Mouse (Mus musculus): ENCODE data around the gene Rnf213. TPM values are rescaled to one million over a fixed set of nuclear protein-coding genes. Genes with fewer than 3 reads are reported as not detected.

Gene Rnf213
- total and polyA plus RNA-seq, 2 experiments from 2014 or later, result 4.5 to 36.7 TPM

DNA sequence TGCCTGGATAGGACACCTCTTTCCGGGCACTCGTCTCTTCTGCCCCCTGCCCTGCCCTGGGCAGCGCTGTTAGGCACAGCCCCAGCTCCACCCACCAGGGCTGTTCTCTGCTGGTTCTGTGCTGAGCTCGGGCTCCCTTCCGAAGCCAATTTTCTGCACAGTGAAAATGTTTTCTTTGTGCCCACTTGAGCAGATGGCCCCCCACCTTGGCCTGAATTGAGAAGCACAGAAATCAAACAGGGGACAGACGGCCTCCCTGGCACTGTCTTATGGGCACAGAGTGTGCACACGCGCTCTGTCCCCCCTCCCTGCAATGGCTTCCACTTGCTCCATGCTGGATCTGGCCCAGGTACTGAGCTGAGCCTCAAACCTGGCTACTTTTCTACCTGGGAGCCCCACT, 139.6 kb downstream of the Rnf213 start:
- ATAC-seq (ENCODE audit: insufficient read depth, low read depth), result no peak
- no peaks in the 10 kb centered on the region for H3K27me3 ChIP-seq (ENCODE audit: control insufficient read depth, insufficient read depth, low read length)
- H3K36me3 ChIP-seq (replicated peaks; ENCODE audit: control insufficient read depth, insufficient read depth, low read length), result no peaks in the 10 kb centered on the region
- no peak for DNase-seq (ENCODE audit: low spot score)
- no peaks in the 10 kb centered on the region for H3K9me3 ChIP-seq (replicated peaks; ENCODE audit: control insufficient read depth, low read length)
- TF ChIP-seq EP300 (IDR thresholded peaks at IDR 0.05; ENCODE audit: low read depth), result no peak
- no peak for TF ChIP-seq CTCF (IDR thresholded peaks at IDR 0.05; ENCODE audit: low read depth)
- whole genome bisulfite sequencing, result 78% methylated on average over 8 of the region's 8 CpGs
- no peak overlapping the region for H3K4me2 ChIP-seq (ENCODE audit: low read depth, low read length)
- H3K27ac ChIP-seq (ENCODE audit: low read depth), result no peak overlapping the region
- H3K4me1 ChIP-seq (ENCODE audit: control insufficient read depth, insufficient read depth), result no peaks in the 10 kb centered on the region
- H3K4me3 ChIP-seq (ENCODE audit: low read depth, low read length), result no peak overlapping the region
- no peak overlapping the region for H3K9ac ChIP-seq (replicated peaks; ENCODE audit: low read depth, low read length)

- H3K27ac ChIP-seq (ENCODE audit: low read depth), result no peak overlapping the region
- TF ChIP-seq EP300 (IDR thresholded peaks at IDR 0.05; ENCODE audit: low read depth) (no peak), CTCF (IDR thresholded peaks at IDR 0.05; ENCODE audit: low read depth) (no peak)
- no peak overlapping the region for H3K4me3 ChIP-seq (ENCODE audit: low read depth, low read length)
- DNase-seq (ENCODE audit: low spot score) (no peak), ATAC-seq (ENCODE audit: insufficient read depth, low read depth) (no peak)
- H3K4me2 ChIP-seq (ENCODE audit: low read depth, low read length), result no peak overlapping the region
- no peaks in the 10 kb centered on the region for H3K36me3 ChIP-seq (replicated peaks; ENCODE audit: control insufficient read depth, insufficient read depth, low read length)
- H3K9ac ChIP-seq (replicated peaks; ENCODE audit: low read depth, low read length), result no peak overlapping the region
- H3K9me3 ChIP-seq (replicated peaks; ENCODE audit: control insufficient read depth, low read length), result no peaks in the 10 kb centered on the region
- 64% methylated on average over 7 of the region's 7 CpGs for WGBS
- no peaks in the 10 kb centered on the region for H3K4me1 ChIP-seq (ENCODE audit: control insufficient read depth, insufficient read depth)
- no peaks in the 10 kb centered on the region for H3K27me3 ChIP-seq (ENCODE audit: control insufficient read depth, insufficient read depth, low read length)
These were observed 140.8 kb downstream of the Rnf213 start for GRCm38 (mm10) chr11:119533745-119534144.

MicroRNA genes within 50 kb of the gene (microRNA counts, 519-probe panel; counts per million panel counts)
- microRNA mmu-miR-1932, result not detected

Small RNA genes lying within 50 kb of the gene (microRNA-seq; reads per million reads assigned to microRNA genes)
- 0.71 reads per million for gene Mir1932

Other genes with a start within 250 kb of the Rnf213 start
- 46.4 and 50.8 TPM in 2 replicates for gene Tbc1d16, start 164.6 kb upstream of the Rnf213 start, total RNA-seq (2014; rRNA removed; ENCODE audit: low replicate concordance)
- 12.4 and 12.9 TPM in 2 replicates for gene Tbc1d16, start 164.6 kb upstream of the Rnf213 start, polyA plus RNA-seq (2015; fragmentation: Nextera tagmentation; extraction: Ambion mirVana)
- gene Ccdc40, start 164.5 kb upstream of the Rnf213 start, total RNA-seq (2014; rRNA removed; ENCODE audit: low replicate concordance), result 0.39 TPM in 1 of 2 replicates, not detected in the other
- gene Ccdc40, start 164.5 kb upstream of the Rnf213 start, polyA plus RNA-seq (2015; fragmentation: Nextera tagmentation; extraction: Ambion mirVana), result 0.62 and 0.68 TPM in 2 replicates
- 91.1 and 158 TPM in 2 replicates for gene Gaa, start 125.2 kb upstream of the Rnf213 start, total RNA-seq (2014; rRNA removed; ENCODE audit: low replicate concordance)
- gene Gaa, start 125.2 kb upstream of the Rnf213 start, polyA plus RNA-seq (2015; fragmentation: Nextera tagmentation; extraction: Ambion mirVana), result 51.8 and 56.3 TPM in 2 replicates
- 156 and 157 TPM in 2 replicates for gene Eif4a3, start 93.0 kb upstream of the Rnf213 start, total RNA-seq (2014; rRNA removed; ENCODE audit: low replicate concordance)
- 197 and 212 TPM in 2 replicates for gene Eif4a3, start 93.0 kb upstream of the Rnf213 start, polyA plus RNA-seq (2015; fragmentation: Nextera tagmentation; extraction: Ambion mirVana)
- gene Card14, start 85.3 kb upstream of the Rnf213 start, total RNA-seq (2014; rRNA removed; ENCODE audit: low replicate concordance), result 0.66 and 1.2 TPM in 2 replicates
- 0.41 and 0.48 TPM in 2 replicates for gene Card14, start 85.3 kb upstream of the Rnf213 start, polyA plus RNA-seq (2015; fragmentation: Nextera tagmentation; extraction: Ambion mirVana)
- 3.1 and 14.8 TPM in 2 replicates for gene Sgsh, start 37.6 kb upstream of the Rnf213 start, total RNA-seq (2014; rRNA removed; ENCODE audit: low replicate concordance)
- gene Sgsh, start 37.6 kb upstream of the Rnf213 start, polyA plus RNA-seq (2015; fragmentation: Nextera tagmentation; extraction: Ambion mirVana), result 4.7 and 6.5 TPM in 2 replicates
- 4.0 and 4.4 TPM in 2 replicates for gene Slc26a11, start 37.5 kb upstream of the Rnf213 start, total RNA-seq (2014; rRNA removed; ENCODE audit: low replicate concordance)
- gene Slc26a11, start 37.5 kb upstream of the Rnf213 start, polyA plus RNA-seq (2015; fragmentation: Nextera tagmentation; extraction: Ambion mirVana), result 5.2 and 7.0 TPM in 2 replicates
- gene Endov, start 98.2 kb downstream of the Rnf213 start, total RNA-seq (2014; rRNA removed; ENCODE audit: low replicate concordance), result 10.2 and 15.0 TPM in 2 replicates
- 6.4 and 7.4 TPM in 2 replicates for gene Endov, start 98.2 kb downstream of the Rnf213 start, polyA plus RNA-seq (2015; fragmentation: Nextera tagmentation; extraction: Ambion mirVana)
- 0.81 and 1.6 TPM in 2 replicates for gene Nptx1, start 154.7 kb downstream of the Rnf213 start, total RNA-seq (2014; rRNA removed; ENCODE audit: low replicate concordance)
- 0.23 TPM in 2 replicates for gene Nptx1, start 154.7 kb downstream of the Rnf213 start, polyA plus RNA-seq (2015; fragmentation: Nextera tagmentation; extraction: Ambion mirVana)
- gene Rptor, start 209.8 kb downstream of the Rnf213 start, total RNA-seq (2014; rRNA removed; ENCODE audit: low replicate concordance), result 33.9 and 39.8 TPM in 2 replicates
- gene Rptor, start 209.8 kb downstream of the Rnf213 start, polyA plus RNA-seq (2015; fragmentation: Nextera tagmentation; extraction: Ambion mirVana), result 4.8 and 4.9 TPM in 2 replicates